Mouse (Mus musculus) urinary bladder, postnatal 10 days (tissue): ENCODE results near the gene Tjap1.

Source experiments
- DNase-seq: peaks from one replicate; pipeline ENCODE4 v3.0.0; 2022; ENCODE audit warnings: low spot score

The Tjap1 gene

DNA sequence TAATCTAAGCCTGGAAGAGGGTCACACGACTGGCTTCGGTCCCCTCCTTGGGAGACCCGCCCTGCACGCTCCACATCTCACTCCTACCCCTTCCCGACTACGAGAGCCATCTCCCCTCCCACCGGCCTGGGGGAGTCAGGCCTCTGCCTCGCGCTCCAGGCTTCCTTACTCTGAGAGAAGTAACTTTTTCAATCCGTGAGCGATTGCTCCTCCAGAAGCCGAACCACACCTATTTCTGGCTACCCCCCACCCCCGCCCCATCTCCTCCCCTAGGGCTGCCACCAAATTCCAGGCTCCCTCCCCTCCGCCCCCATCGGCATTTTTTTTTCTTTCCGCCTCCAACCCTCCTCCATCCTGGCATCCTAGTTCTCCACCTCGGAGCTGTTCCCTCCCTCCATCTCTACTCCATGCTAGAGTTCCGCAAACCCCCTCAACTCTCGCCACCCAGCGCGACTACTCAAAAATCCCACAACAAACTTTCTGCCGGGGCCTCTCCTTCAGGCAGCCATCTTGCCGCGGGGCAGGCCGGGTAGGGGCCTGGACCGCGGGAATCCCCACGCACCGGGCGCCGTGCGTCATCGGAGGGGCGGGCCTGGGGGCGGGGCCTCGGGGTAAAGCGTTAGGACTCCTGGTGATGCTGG lies at the start of gene Tjap1:
TSS of gene Tjap1 (minus strand) at position 544 of the 641 bp plus-strand sequence.
- DNase-seq, result peak; percentile 61

- no peak for DNase-seq
Measured at GRCm38 (mm10) chr17:46328723-46329122, 45.9 kb upstream of the Tjap1 start.

DNA sequence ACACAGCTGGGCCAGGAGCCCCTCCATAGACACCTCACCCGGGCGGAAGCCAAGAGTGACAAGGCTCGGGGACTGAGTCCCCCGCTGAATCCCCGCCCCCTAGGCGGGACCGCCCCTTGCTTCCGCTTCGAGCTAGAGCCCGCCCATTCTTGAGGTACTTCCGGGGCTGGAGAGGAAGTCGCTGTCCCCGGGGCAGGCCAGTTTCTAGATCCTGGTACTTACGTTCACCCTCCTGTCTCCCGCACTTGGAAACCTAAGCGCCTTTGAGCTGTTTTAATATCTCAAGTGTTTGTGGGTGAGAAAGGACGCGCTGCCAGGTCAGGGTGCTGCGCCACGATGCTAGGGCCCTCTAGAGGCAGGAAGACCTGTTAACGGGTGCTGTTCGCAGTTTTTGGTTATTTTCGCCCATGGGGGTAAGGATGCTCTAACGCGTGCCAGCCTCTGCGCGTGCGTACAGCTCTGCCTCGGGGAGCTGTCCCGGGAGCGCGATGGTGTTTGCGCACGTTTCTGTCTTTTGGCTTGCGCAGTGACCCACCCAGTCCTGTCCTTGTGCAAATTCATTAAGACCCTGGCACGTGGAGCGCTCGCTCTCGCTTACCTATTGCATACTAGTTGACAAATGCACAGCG lies 45.2 kb upstream of the Tjap1 start, which contains the start of gene Abcc10:
TSS of gene Abcc10 (minus strand) at position 447 of the 629 bp plus-strand sequence.
- peak; percentile 73 for DNase-seq

DNA sequence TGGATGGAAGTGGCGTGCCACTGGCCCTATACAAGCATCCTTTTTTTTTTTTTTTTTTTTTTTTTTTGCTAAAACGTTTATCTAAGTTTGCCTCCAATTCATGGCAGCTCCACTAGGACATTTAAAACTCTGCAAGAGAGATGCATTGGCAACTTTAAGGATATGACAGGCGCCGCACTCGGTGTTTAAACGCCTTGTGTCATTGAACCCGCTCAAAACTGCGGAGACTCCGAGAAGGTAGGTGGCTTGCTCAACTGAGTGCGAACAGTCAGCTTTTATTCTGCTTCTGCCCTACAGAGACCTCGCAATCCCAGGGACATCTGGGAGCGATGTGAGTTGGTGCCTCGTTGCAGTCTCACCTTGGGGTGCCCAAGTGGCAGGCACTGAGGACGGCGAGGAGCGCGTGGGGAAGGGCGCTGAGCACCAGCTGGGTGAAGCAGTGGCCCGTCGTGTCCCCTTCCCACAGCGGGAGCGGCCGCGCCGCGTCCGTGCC lies 44.6 kb upstream of the Tjap1 start:
- no peak for DNase-seq

DNA sequence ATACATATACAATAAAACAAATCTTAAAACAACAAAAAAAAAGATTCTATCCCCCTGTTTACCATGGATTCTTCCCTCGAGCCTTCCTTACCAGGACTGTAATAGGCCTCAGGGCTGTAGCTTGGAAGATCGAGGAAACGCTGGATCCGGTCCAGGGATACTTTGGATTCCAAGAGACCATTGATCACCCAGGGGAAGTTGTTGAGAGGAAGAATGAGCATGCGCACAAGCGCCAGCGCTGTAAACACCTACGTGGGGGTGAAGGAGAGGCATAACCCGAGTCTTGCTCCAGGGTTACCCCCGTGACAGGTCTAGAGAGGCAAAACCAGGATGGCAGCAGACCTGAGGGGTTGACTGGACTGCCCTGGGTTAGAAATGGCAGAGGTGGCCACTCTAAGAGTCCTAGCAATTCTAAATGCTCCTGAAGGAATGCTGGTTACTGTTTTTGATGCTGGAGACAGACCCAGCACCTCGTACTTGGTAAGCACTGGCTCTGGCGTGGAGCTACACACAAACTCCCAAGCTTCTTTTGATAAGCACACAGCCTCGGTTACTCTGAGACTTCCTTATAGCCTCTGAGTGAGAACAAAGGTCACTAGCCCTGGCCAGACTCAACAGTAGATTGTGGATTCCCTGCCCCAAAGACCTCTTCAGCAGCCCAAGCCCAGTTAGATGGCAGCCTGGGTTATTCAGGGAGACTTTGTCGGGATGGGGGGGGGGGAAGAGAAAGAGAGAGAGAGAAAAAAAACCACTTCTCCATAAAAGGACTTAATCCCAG lies 39.4 kb upstream of the Tjap1 start:
- no peak for DNase-seq

DNA sequence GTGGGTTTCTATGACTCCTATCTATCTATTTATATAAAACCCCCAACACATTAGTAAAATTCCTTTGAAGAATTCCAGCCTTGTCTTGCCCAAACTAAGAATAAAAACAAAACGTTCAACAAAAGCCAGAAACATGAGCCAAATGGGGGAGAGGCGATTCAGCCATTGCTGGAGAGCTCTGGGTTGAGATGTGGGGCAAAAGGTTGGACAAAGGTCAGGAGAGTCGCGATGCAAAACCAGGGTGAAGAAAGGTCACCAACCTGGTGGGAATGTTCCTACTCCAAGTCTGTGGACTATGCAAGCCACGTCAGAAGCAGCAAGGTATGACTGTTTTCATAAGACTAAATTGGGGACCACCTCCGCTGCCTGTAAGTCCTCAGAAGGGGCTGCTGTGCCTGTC lies 37.7 kb upstream of the Tjap1 start:
- DNase-seq, result no peak

GRCm38 (mm10) chr17:46315813-46316212 lies 33.0 kb upstream of the Tjap1 start:
- no peak for DNase-seq

DNA sequence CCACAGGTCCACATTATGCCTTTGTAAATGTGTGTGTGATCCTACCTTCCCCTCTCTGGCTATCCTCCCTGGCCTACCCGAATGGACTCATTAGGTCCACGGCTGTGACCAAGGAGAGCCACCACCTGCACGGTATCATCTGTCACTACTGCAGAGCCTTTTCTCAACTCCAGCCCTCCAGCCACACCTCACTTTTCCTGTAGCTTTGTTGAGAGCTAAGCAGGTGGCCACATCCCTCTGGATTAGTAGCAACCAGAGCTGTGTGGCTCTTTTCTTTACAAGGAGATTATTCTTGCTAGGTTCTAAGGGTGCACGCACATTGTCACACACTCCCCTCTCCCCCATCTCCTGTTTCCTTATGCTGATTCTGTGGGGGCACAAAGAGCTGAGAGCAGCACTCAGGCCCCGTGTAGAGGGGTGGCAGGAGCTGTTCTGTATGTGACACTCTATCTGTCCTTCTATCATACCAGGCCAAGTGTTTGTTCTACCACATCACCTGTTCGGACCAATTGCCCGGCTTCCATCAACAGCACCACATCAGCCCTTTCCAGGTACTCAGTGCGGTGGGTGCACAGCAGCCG lies 30.4 kb upstream of the Tjap1 start:
- no peak for DNase-seq

GRCm38 (mm10) chr17:46310515-46310914 lies 27.7 kb upstream of the Tjap1 start:
- DNase-seq, result no peak

DNA sequence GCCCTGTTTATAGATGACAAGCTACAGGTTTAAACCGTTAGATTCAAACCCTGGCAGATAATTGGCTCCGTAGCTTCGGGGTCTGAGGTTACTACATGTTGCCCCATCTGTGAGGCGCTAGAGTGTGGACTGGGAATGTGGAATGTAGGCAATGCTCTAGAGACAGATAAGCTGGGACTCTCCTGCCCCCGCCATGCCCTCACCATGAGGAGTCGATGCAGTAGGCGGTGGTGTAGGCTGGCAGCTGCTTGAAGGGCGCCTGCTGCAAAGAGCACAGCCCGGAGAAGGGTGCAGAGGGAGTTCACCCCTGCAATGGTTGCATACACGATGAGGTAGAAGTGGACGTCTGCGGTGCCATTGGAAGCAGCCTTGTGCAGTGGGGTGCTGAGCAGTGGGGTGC lies 27.0 kb upstream of the Tjap1 start:
- no peak for DNase-seq

- no peak for DNase-seq
Measured at GRCm38 (mm10) chr17:46306956-46307355, 24.1 kb upstream of the Tjap1 start.

- DNase-seq, result no peak
Measured at GRCm38 (mm10) chr17:46304184-46304583, 21.4 kb upstream of the Tjap1 start.

- DNase-seq, result no peak
Measured at GRCm38 (mm10) chr17:46301892-46302291, 19.1 kb upstream of the Tjap1 start.

DNA sequence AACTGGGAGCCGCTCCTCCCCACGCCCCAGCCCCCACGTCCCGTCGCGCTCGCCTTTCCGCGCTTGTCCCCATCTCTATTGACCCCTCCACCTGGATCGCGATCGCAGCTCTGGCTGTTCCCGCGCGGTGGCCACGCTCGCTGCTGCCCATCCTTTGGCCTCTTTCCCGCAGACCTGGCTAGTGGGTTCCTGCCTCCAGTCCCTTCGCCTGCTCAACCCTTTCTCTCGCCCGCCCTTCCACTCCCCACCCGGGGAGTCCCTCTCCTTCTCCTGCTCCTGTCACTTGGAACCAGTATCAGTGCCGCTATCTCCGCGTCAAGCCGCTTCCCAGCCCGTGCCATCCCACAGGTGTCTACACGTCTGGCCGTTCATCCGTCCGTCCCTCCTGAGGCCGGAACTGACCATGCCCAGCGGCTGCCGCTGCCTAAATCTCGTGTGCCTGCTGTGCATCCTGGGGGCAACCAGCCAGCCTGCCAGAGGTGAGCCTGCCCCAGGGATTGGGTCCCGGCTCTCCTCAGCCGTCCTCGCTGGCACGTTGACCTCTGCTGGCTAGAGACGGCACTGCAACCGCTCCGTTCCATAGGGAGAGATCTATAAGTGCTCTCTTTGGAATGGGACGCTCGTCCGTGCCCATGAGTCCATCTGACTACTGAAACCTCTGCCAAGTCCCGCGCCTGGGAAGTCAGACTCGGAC lies 15.5 kb upstream of the Tjap1 start:
- peak; percentile 59 for DNase-seq

GRCm38 (mm10) chr17:46297364-46298219 lies 14.8 kb upstream of the Tjap1 start, which contains the start of gene Dlk2:
TSS of gene Dlk2 (plus strand) at chr17:46297421.
- DNase-seq, result no peak

DNA sequence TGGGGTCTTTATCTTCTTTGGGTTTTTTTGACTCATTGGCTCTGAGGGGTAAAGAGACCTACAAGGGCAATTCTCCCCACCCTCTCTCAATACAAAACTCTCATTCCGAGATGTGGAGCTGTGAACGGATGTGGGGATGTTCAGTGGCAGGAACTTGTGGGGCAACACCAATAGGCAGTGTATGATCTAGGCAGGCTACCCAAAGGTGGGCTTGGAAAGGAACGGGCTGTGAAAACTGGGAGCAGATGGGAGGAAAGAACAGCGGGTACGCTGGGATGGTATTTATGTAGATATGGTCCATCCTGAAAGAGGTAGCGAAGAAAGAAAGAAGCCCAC lies 14.2 kb upstream of the Tjap1 start:
- no peak for DNase-seq

- no peak for DNase-seq
Measured at GRCm38 (mm10) chr17:46296601-46297000, 13.8 kb upstream of the Tjap1 start.

DNA sequence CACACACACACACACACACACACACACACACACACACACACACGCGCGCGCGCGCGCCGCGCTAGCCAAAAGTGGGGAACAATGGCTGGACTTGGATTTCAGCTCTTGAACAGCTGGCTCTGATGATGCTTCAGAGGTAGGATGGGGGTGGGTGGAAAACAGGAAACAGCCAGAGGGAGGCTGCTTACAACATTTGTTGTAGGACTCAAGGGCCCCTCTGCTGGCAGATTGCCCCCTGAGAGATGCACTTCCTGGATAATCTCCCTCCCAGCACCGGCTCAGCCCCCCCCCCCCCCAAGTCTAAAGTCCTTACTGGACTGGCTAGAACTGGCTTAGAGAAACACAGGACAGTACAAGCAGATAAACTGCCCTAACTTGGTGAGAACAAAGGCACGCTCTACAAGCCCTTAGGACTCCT lies 4.9 kb upstream of the Tjap1 start:
- DNase-seq, result no peak

- DNase-seq, result no peak
Measured at GRCm38 (mm10) chr17:46285407-46285806, 2.6 kb upstream of the Tjap1 start.

DNA sequence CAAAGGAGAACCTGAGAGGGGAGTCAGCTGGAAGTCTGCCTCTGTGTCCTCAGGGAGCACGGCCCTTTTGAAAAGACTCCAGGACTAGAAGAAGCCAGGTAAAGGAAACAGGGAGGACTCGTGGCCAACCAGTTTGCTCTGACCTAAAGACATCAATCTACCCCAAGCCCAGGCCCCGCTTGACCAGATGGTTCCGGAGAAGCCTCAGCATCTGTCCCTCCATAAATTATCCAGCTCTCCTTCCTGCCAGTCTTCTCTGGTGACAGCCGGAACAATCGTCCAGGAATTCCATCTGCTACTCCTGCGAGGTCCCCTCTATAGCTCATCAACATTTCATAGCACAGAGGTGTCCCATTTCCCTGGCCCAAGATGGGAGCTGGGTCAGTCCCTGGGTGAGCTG lies 1.8 kb upstream of the Tjap1 start:
- no peak for DNase-seq

DNA sequence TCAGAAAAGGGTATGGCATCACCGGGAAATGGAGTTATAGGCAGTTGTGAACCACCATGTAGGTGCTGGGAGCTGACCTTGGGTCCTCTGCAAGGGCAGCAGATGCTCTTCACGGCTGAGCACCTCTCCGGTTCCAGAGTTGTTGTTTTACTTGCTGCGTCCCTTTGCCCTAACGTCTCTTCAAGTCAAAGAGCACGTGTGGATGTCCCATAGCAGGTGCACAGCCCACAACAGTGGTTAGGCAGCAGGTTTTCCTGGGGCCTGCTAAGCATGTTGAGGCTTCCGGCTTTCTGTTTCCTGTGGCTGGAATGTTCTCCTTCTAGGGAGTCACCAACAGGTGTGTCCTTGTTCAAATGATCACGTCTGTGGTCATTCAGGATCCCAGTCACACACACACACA lies 1.1 kb upstream of the Tjap1 start:
- no peak for DNase-seq
